Mouse (Mus musculus): ENCODE results near the gene Smyd3.

- TF ChIP-seq EP300 (IDR thresholded peaks at IDR 0.05), result no peak
- TF ChIP-seq CTCF (IDR thresholded peaks at IDR 0.05), result no peak
Observed at GRCm38 (mm10) chr1:179170555-179170954, 347.3 kb downstream of the Smyd3 start.
